Mouse (Mus musculus) liver, adult (tissue): ENCODE results near the gene Mecr.

ENCODE experiments used
- GATA4 ChIP-seq: IDR thresholded peaks from 2 replicates; pipeline ENCODE4 v1.6.1; 2014; ENCODE audit warnings: mild to moderate bottlenecking, low read length; ENCODE audit not compliant: insufficient replicate concordance

The Mecr gene

DNA sequence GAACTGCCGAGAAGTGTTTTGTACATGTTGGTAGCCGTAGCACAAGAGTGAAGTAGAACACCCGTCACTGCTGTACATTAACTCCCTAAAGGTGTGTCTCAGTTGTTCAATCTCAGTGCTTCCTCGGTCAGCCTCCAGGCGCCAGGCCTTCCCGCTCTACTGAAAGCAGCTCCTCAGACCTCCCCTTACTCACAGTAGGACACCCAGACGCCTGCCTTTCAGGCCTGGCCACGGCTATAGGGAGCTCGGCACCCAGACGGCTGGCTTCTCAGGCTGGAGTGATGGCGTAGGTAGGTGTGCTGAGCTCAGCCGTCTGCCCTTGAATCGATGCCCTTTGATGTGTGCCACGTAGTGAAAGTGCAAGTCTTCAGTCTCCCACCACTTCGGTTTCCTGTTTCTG is 57.8 kb downstream of the Mecr start:
- no peak for TF ChIP-seq GATA4

- no peak for TF ChIP-seq GATA4
Measured at GRCm38 (mm10) chr4:131904478-131904877, 61.2 kb downstream of the Mecr start.

GRCm38 (mm10) chr4:131906423-131906822 is 63.2 kb downstream of the Mecr start:
- TF ChIP-seq GATA4 = no peak

DNA sequence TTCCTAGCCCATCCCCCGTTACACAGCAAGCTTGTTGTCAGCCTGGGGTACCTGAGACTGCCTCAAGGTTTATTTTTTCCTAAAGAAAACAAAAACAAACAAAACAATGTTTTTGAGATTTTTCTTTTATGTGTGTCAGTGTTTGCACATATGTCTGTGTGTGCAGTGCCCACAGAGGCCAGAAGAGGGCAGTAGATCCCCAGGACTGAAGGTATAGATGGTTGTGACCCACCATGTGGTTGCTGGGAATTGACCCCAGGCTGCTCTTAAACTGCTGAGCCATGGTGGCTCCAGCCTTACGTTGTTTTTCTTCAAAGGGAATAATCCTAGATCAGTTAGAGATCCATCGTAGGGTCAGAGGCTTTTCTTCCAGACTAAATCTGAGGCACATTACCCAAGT is 64.6 kb downstream of the Mecr start:
- no peak for TF ChIP-seq GATA4

- no peak for TF ChIP-seq GATA4
Measured at GRCm38 (mm10) chr4:131910237-131910994, 67.1 kb downstream of the Mecr start.

GRCm38 (mm10) chr4:131911521-131911920 is 68.3 kb downstream of the Mecr start:
- TF ChIP-seq GATA4 = no peak

GRCm38 (mm10) chr4:131913526-131913925 is 70.3 kb downstream of the Mecr start:
- TF ChIP-seq GATA4 = no peak

DNA sequence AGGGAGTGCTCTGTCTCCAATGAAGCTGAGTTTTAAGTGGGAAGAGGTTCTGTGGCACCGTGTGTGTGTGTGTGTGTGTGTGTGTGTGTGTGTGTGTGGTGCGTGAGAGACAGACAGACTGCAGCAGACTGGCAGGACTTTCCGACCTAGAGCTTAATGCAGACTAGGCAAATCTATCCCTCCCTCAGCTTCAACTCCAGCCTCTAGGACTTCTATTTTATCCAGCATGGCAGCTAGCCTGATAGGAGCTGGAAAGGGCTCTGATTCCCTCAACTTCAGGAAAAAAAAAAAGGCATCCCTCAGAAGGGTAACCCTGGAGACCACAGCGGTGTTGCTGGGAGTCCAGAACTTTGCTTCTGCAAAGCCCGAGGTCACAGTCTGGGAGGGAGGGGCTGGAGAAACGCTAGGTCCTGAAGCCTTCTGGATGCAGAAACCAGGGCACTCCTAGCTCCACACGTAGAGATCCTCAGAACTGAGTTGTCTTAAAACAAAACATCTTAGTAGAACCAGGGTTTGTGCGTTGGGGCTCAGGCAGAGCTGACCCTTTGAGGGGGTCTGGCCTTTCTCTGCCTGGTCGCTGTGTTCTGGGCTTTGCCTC is 70.9 kb downstream of the Mecr start:
- TF ChIP-seq GATA4 = no peak

DNA sequence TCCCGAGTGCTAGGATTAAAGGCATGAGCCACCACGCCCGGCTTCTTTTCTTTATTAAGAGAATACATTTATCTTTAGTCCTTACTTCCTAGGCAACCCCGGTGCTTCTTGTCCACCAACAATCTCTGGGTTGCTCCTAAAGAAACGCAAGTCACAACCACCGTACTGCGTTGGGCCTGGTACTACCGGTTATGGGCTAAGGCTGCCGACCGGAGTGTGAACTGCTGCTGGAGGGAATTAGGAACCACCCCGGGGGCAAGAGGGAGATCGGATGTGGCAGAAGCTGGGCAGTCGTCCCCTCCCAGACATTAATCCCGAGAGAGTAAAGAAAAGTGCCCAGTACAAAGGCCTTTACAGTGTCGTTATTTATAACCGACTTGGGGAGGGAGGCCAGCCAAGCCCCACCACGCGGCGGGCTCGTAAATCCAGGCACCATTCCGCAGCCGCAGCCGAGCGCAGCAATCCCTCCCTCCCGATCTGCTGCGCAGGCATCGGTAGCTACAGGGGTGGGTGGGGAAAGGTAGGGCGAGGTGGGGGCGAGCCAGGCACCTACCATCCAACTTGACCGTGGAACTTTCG is 71.7 kb downstream of the Mecr start:
- TF ChIP-seq GATA4 = no peak

DNA sequence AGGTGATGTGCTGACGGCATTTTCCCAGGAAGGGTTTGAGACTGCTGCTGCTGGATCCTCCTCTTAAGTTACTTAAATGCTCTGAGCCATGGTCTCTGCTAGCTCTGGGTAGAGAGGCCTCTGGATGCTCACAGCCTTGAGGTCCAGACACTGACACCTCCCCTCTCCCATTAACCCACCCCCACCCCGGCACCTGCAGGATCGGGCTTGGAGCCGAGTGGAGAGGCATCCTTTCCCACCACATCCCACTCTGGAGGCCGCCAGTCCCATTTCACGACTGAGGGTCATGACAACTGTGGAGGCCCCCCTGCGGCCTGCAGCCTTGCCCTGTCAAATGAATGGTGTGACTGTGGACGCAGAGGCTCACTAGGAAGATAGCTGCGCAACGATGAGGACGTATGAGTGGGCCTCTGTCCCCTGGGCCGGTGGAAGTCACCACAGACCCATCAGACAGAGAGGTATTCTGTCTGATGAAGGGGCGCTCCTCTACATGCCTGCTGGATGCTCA is 72.6 kb downstream of the Mecr start:
- TF ChIP-seq GATA4 = no peak

- TF ChIP-seq GATA4 = no peak
Measured at GRCm38 (mm10) chr4:131916425-131916824, 73.2 kb downstream of the Mecr start.

DNA sequence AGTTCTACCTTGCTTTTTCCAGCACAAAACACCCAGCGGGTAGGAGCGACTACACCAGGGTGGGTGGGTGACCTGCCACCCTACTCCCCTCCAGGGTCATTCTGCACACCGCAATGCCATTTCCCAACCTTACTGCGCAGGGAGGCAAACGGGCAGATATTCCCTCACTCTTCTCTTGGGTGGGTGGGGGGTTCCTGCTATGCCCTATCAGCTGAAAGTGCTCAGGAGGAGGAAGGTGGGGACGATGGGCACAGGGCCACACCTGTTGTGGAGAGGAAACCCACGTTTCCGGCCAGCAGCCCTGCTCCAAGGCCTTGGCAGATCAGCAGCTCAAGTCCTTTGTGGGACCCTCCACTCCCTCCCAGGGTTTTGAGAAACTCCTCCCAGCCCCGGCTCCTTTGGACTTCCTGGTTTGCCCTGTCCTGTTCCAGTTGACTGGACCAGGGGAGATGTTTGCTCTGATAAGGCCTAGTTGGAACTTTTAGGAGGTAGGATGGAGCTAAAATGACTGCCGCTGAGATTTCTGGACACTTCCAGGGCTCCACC is 73.8 kb downstream of the Mecr start:
- no peak for TF ChIP-seq GATA4
